Mouse (Mus musculus) cerebellum, postnatal 36 days (tissue): ENCODE measurements around the gene Vinac1.
A peak's percentile ranks its signal among the peaks of the same experiment; 100 is the strongest.
"Not testable (repeated sequence)": the region's sequence is repeated elsewhere in the genome, so short reads cannot be mapped to it uniquely, and the experiment has no call there.

ENCODE experiments used
- DNase-seq, 2 experiments: peaks; one replicate each; pipeline ENCODE4 v3.0.0; 2021 to 2022; ENCODE audit warnings: mixed read lengths in 2 of 2

Gene Vinac1

GRCm38 (mm10) chr2:129038937-129039631, 8.9 kb downstream of the Vinac1 start:
- DNase-seq: peak; percentile 46 to 51

GRCm38 (mm10) chr2:129038426-129038936, 9.5 kb downstream of the Vinac1 start:
- no peak for DNase-seq

- no peak for DNase-seq
Observed at GRCm38 (mm10) chr2:129035381-129035780, 12.6 kb downstream of the Vinac1 start.

- no peak for DNase-seq
Observed at GRCm38 (mm10) chr2:129024820-129025219, 23.2 kb downstream of the Vinac1 start.

GRCm38 (mm10) chr2:129020106-129020505, 27.9 kb downstream of the Vinac1 start:
- DNase-seq: no peak

GRCm38 (mm10) chr2:129008867-129009266, 39.1 kb downstream of the Vinac1 start:
- not testable (repeated sequence) for DNase-seq

- DNase-seq: no peak
Observed at GRCm38 (mm10) chr2:129006194-129006749, 41.7 kb downstream of the Vinac1 start.

GRCm38 (mm10) chr2:129004872-129005271, 43.1 kb downstream of the Vinac1 start:
- no peak for DNase-seq

- DNase-seq: no peak
Observed at GRCm38 (mm10) chr2:128984746-128985145, 63.2 kb downstream of the Vinac1 start.

- no peak for DNase-seq
Observed at GRCm38 (mm10) chr2:128975572-128975971, 72.4 kb downstream of the Vinac1 start.
